Mouse (Mus musculus) forebrain, embryonic 12.5 days (tissue): ENCODE measurements around the gene Jarid2. TPM values are rescaled to one million over a fixed set of nuclear protein-coding genes. Genes with fewer than 3 reads are reported as not detected.
A peak's percentile ranks its signal among the peaks of the same experiment; 100 is the strongest.

Experiments used
- ATAC-seq: fragments of 200-750 bp; cut with Nextera tagmentation; 2 replicates; pipeline ENCODE4 v1.8.0; 2017; ENCODE audit warnings: moderate TSS enrichment; ENCODE audit not compliant: low FRiP score
- H3K27ac ChIP-seq: fragments of 300-500 bp; sonication (generic); 2 replicates; pipeline ENCODE4 v1.5.1; 2016; ENCODE audit warnings: mild to moderate bottlenecking
- H3K27me3 ChIP-seq: fragments of 300-500 bp; sonication (generic); 2 replicates; pipeline ENCODE4 v1.6.1; 2016; ENCODE audit warnings: mild to moderate bottlenecking
- H3K36me3 ChIP-seq: fragments of 300-500 bp; sonication (generic); replicated peaks from 2 replicates; pipeline ENCODE4 v1.6.1; 2016; ENCODE audit warnings: mild to moderate bottlenecking
- H3K4me1 ChIP-seq: fragments of 300-500 bp; sonication (generic); 2 replicates; pipeline ENCODE4 v1.6.1; 2016
- H3K4me2 ChIP-seq: fragments of 300-500 bp; sonication (generic); 2 replicates; pipeline ENCODE4 v1.6.1; 2016; ENCODE audit warnings: mild to moderate bottlenecking, moderate library complexity
- H3K4me3 ChIP-seq: fragments of 300-500 bp; sonication (generic); replicated peaks from 2 replicates; pipeline ENCODE4 v1.5.1; 2016; ENCODE audit warnings: mild to moderate bottlenecking
- H3K9ac ChIP-seq: fragments of 300-500 bp; sonication (generic); 2 replicates; pipeline ENCODE4 v1.6.1; 2016; ENCODE audit warnings: mild to moderate bottlenecking
- H3K9me3 ChIP-seq: fragments of 300-500 bp; sonication (generic); 2 replicates; pipeline ENCODE4 v1.6.1; 2016
- WGBS: fragments of 180-500 bp; shearing (Covaris S2); methylation state at CpG from one replicate; pipeline ENCODE4 v1.1.7; 2016; 5-methylcytosine and 5-hydroxymethylcytosine counted together
- polyA plus RNA-seq: library from polyadenylated mRNA; unstranded; fragments of >200 nt; fragmentation: Nextera tagmentation; extraction: Ambion mirVana; gene quantifications from 2 replicates; pipeline ENCODE4 v1.2.1, GENCODE M21; 2016

Jarid2 gene
- polyA plus RNA-seq, 1 experiment from 2014 or later: 67.3 TPM

DNA sequence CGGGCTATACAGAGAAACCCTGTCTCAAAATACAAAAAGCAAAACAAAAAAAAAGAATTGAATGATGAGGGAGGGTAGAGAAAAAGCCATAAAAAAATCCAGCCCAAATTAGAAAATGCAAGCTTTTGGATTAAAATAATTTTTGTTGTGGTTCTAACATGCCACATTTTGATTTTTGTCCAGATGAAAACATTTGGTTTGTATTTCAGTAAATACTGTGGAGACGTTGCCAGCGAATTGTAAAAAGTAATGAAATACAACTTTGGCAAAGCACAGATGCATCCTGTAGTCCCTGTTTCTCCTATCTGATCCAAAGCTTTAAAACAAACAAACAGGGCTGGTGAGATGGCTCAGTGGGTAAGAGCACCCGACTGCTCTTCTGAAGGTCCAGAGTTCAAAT is 151.7 kb downstream of the Jarid2 start:
- no peaks in the 10 kb centered on the region for H3K27me3 ChIP-seq
- no peak overlapping the region for H3K9ac ChIP-seq
- 78% methylated on average over 4 of the region's 4 CpGs for WGBS
- no peak overlapping the region for H3K4me2 ChIP-seq
- no peaks in the 10 kb centered on the region for H3K9me3 ChIP-seq
- H3K4me1 ChIP-seq: peaks cover 33% of the 10 kb centered on the region
- no peak overlapping the region for H3K27ac ChIP-seq
- no peak overlapping the region for H3K4me3 ChIP-seq
- ATAC-seq: no peak
- no peaks in the 10 kb centered on the region for H3K36me3 ChIP-seq

DNA sequence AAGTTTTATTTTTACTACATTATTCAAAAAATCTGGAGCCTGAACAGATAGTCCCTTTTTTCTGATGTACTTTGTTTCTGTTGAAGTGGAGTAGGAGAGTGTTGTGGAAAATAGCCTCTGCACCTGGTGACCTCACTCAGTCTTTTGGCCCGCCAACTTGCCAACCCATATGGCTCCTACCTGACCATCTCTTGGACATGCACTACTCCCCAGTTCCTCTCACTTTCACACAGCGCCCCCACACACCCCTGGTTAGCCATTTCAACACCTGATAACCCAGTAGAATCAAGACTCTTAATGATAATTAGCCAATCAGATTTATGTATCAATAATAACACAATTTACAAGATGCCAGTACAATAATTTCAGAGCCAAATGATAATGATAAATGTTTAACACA is 156.9 kb downstream of the Jarid2 start:
- no peaks in the 10 kb centered on the region for H3K9me3 ChIP-seq
- WGBS: 93% methylated on average over 2 of the region's 2 CpGs
- H3K27me3 ChIP-seq: peaks cover 7% of the 10 kb centered on the region; the same call in 1 of the 2 replicates
- no peak for ATAC-seq
- H3K9ac ChIP-seq: no peak overlapping the region
- H3K4me2 ChIP-seq: no peak overlapping the region
- no peaks in the 10 kb centered on the region; the same call in 1 of the 2 replicates for H3K36me3 ChIP-seq
- H3K27ac ChIP-seq: no peak overlapping the region
- peaks cover 10% of the 10 kb centered on the region for H3K4me1 ChIP-seq
- no peak overlapping the region for H3K4me3 ChIP-seq

DNA sequence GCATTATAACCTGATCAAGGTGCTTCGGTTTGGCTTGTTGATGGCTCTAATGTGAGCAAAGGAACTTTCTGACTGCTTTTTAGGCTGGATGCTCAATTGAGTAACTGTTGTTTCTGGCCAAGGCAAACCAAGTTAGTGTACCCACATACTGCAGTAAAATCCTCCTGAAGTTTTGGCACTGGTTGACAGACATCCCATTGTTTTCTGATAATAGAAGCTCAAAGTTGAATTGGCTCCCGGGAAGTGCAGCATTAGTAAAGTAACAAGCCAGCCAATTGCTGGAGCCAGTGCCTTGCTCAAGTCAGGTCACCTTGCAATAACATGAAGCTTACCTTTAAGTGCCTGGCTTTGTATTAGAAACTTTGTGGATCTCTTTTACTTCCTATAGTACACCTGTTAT is 161.3 kb downstream of the Jarid2 start:
- H3K27me3 ChIP-seq: peaks cover 7% of the 10 kb centered on the region; the same call in 1 of the 2 replicates
- no peak overlapping the region for H3K9ac ChIP-seq
- ATAC-seq: no peak
- peaks cover 20% of the 10 kb centered on the region for H3K4me1 ChIP-seq
- no peak overlapping the region for H3K4me3 ChIP-seq
- H3K27ac ChIP-seq: no peak overlapping the region
- WGBS: 44% methylated on average over 2 of the region's 2 CpGs
- H3K9me3 ChIP-seq: no peaks in the 10 kb centered on the region
- H3K4me2 ChIP-seq: no peak overlapping the region; the same call in 1 of the 2 replicates
- no peaks in the 10 kb centered on the region; the same call in 1 of the 2 replicates for H3K36me3 ChIP-seq

DNA sequence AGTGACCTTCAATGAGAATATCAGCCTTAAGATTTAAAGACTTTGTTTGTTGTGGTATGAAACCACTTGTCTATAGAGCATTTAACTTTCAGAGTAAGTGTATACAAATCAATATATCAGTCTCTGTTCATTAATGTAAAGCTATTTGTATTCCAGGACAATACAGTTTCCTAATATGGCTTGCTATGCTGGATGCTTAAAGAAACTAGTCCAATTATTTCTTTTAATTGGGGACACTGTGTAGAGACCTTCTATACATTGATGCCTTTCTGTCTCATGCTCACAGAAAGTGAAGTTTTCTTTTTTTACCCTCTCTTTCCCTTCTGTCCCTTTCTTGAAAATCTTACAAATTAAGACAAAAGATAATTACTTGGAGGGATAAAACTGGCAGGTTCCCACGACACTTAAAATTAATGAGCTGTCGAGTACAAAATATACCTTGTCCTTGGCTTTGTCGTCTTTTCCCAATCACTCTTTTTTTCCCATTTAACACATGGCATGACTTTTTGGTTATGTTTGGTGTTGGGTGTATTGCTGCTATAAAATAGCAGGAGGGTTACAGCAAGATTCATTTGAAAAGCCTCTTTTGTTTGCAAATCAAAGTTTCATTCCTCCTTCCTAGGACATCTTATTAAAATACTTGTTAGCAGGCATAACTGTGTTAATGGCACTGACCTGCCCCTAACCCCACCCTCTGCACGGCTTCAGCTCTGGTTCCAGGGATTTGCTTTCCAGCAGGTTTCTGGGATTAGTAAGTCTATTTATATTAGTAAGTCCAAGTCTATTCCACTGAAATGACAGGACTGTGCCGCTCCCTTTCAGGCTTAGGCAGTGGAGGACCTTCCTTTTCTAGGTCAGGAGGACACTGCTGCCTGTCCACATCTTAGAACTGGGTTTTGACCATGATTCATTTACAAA is 162.8 kb downstream of the Jarid2 start:
- peaks cover 7% of the 10 kb centered on the region; the same call in 1 of the 2 replicates for H3K27me3 ChIP-seq
- peak; percentile 86; the same call in 1 of the 2 replicates for ATAC-seq
- peaks cover 10% of the 10 kb centered on the region for H3K36me3 ChIP-seq
- peaks cover 20% of the 10 kb centered on the region for H3K4me1 ChIP-seq
- peak overlapping the region; percentile 56 for H3K27ac ChIP-seq
- no peak overlapping the region for H3K9ac ChIP-seq
- no peak overlapping the region for H3K4me3 ChIP-seq
- no peaks in the 10 kb centered on the region for H3K9me3 ChIP-seq
- H3K4me2 ChIP-seq: no peak overlapping the region
- WGBS: 17% methylated on average over 5 of the region's 5 CpGs

DNA sequence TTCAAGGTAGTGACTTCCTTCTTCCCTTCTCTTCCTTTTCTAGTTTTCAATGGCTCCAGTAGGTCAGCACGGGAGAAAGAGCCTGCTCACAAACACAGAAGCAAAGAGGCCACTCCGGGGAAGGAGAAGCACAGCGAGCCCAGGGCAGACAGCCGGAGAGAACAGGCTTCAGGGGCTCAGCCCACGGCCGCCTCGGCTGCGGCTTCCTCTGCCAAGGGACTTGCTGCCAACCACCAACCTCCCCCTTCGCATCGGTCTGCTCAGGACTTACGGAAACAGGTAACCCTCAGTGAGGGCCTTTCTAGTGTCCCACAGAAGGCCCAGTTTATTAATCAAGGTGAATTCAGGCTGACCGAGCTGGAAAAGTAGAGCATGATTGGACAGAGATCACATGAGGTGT is 166.9 kb downstream of the Jarid2 start:
- no peak for ATAC-seq
- H3K36me3 ChIP-seq: peaks cover 33% of the 10 kb centered on the region

DNA sequence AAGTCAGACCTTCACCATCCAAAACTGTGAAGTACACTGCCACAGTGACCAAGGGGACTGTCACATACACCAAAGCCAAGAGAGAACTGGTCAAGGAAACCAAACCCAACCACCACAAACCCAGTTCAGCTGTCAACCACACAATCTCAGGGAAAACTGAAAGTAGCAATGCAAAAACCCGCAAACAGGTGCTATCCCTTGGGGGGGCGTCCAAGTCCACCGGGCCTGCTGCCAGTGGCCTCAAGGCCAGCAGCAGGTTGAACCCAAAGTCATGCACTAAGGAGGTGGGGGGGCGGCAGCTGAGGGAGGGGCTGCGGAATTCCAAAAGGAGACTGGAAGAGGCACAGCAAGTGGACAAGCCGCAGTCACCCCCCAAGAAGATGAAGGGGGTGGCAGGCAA is 173.0 kb downstream of the Jarid2 start:
- Histone ChIP-seq H3K36me3 (peaks cover 58% of the 10 kb centered on the region), H3K4me1 (peaks cover 4% of the 10 kb centered on the region; the same call in 1 of the 2 replicates), H3K4me2 (no peak overlapping the region), H3K27me3 (no peaks in the 10 kb centered on the region), H3K9ac (no peak overlapping the region), H3K9me3 (no peaks in the 10 kb centered on the region), H3K27ac (no peak overlapping the region), H3K4me3 (no peak overlapping the region)
- WGBS: 96% methylated on average over 6 of the region's 6 CpGs
- no peak for ATAC-seq

More for the DNA sequence above, 166.9 kb downstream of the Jarid2 start:
- Histone ChIP-seq H3K4me2 (no peak overlapping the region), H3K27ac (no peak overlapping the region), H3K4me1 (peaks cover 10% of the 10 kb centered on the region; the same call in 1 of the 2 replicates), H3K4me3 (no peak overlapping the region), H3K27me3 (no peaks in the 10 kb centered on the region), H3K9me3 (no peaks in the 10 kb centered on the region), H3K9ac (no peak overlapping the region)
- 94% methylated on average over 12 of the region's 12 CpGs for WGBS

DNA sequence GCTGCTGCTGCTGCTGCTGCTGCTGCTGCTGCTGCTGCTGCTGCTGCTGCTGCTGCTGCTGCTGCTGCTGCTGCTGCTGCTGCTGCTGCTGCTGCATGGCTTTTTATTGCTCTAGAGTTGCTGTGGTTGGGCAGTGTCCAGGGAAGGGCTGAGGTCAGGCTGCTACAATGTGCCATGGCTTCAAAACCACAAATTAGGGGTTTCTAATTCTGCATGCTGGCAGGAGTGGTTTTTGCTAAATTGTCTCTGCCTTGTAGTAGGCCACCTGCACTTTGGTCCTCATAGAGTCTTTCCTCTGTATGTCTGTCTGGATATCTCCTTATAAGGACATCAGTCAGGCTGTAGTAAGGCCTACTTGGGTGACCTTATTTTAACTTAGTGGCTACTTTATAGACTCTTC is 174.1 kb downstream of the Jarid2 start:
- Histone ChIP-seq H3K4me2 (no peak overlapping the region), H3K27ac (no peak overlapping the region), H3K4me3 (no peak overlapping the region), H3K36me3 (peaks cover 56% of the 10 kb centered on the region), H3K27me3 (no peaks in the 10 kb centered on the region), H3K9me3 (no peaks in the 10 kb centered on the region), H3K4me1 (peaks cover 15% of the 10 kb centered on the region; the same call in 1 of the 2 replicates), H3K9ac (no peak overlapping the region)
- no peak for ATAC-seq

DNA sequence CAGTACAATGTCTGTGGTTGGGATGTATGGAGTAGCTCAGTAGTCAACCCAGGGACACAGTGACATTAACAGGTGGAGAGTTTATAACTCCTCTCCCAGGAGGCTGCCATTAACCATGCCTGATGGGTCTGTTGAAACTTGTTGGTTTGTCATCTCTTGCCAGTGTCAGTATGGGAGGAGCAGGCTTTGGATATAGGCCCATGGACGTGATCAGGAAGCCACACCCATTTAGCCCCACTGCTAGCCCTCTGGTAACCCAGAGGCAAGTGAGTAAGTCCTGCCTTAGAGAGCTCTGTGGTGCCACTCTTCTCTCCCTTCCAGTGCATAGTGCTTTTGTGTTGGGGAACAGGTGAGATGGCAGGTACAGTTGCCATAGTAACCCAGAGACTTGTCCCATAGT is 175.0 kb downstream of the Jarid2 start:
- H3K9ac ChIP-seq: no peak overlapping the region
- no peak for ATAC-seq
- peaks cover 19% of the 10 kb centered on the region; the same call in 1 of the 2 replicates for H3K4me1 ChIP-seq
- 71% methylated on average over 1 of the region's 1 CpGs for WGBS
- no peak overlapping the region for H3K27ac ChIP-seq
- no peak overlapping the region for H3K4me3 ChIP-seq
- no peaks in the 10 kb centered on the region for H3K27me3 ChIP-seq
- H3K4me2 ChIP-seq: no peak overlapping the region
- no peaks in the 10 kb centered on the region for H3K9me3 ChIP-seq
- peaks cover 53% of the 10 kb centered on the region for H3K36me3 ChIP-seq

DNA sequence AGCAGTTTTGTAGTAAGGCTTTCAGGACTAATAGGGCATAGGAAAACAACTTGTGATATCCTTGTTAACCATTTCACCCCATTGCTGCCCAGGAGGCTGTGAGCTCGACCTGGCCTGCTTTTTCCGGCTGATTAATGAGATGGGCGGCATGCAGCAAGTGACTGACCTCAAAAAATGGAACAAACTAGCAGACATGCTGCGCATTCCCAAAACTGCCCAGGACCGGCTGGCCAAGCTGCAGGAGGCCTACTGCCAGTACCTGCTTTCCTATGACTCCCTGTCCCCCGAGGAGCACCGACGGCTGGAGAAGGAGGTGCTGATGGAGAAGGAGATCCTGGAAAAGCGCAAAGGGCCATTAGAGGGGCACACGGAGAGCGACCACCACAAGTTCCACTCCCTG is 176.9 kb downstream of the Jarid2 start:
- Histone ChIP-seq H3K4me2 (no peak overlapping the region), H3K27me3 (no peaks in the 10 kb centered on the region), H3K36me3 (peaks cover 71% of the 10 kb centered on the region), H3K4me1 (peaks cover 19% of the 10 kb centered on the region; the same call in 1 of the 2 replicates), H3K27ac (no peak overlapping the region), H3K9ac (no peak overlapping the region), H3K9me3 (no peaks in the 10 kb centered on the region), H3K4me3 (no peak overlapping the region)
- no peak for ATAC-seq
- 92% methylated on average over 11 of the region's 11 CpGs for WGBS

DNA sequence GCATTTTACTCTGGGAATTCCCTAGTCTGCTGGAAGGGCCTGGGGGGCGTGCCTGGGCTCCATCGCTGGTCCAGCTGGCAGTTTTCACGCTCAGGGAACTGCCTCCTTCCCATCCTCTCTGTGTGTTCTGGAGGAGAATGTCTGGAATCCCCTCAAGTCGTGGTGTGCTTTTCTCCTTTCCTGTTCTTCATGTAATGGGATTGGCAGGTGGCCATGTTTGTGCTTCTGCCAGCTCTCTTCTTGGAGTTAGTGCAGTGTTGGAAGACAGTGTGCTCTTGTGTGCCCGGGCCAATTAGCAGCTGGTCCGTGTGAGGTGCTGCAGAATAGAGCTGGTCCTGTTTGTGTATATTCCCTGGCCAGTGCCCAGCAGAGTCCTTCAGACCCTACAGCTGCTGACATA is 178.4 kb downstream of the Jarid2 start:
- Histone ChIP-seq H3K36me3 (peaks cover 74% of the 10 kb centered on the region), H3K27me3 (no peaks in the 10 kb centered on the region), H3K4me2 (no peak overlapping the region), H3K4me1 (peaks cover 19% of the 10 kb centered on the region; the same call in 1 of the 2 replicates), H3K9ac (no peak overlapping the region), H3K27ac (peak overlapping the region; percentile 79), H3K4me3 (no peak overlapping the region), H3K9me3 (no peaks in the 10 kb centered on the region)
- ATAC-seq: peak; percentile 82
- 41% methylated on average over 6 of the region's 6 CpGs for WGBS

DNA sequence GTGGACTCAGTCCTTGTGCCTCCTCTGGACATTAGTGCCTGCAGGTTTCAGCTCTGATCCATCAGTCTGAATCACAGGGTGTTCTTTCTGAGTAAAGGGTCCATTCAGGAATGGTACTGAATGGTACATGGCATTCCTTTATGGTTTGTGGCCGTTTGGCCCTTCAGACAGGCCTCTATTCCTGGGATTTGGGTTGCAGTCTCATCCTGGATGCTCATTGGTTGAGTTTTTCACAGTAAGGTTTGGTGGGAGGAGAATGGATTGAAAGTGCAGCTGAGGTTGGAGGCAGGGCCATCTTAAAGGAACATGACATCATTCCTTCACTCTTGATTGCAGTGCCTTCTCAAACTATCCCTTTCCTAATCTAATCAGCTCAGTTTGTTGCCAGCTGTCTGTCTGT is 179.5 kb downstream of the Jarid2 start:
- no peak overlapping the region for H3K4me3 ChIP-seq
- H3K4me1 ChIP-seq: peaks cover 22% of the 10 kb centered on the region; the same call in 1 of the 2 replicates
- H3K9ac ChIP-seq: no peak overlapping the region
- peaks cover 77% of the 10 kb centered on the region for H3K36me3 ChIP-seq
- peak overlapping the region; percentile 79; the same call in 1 of the 2 replicates for H3K27ac ChIP-seq
- no peaks in the 10 kb centered on the region for H3K27me3 ChIP-seq
- no peaks in the 10 kb centered on the region for H3K9me3 ChIP-seq
- WGBS: 0% methylated on average over 1 of the region's 1 CpGs
- H3K4me2 ChIP-seq: no peak overlapping the region
- no peak for ATAC-seq

DNA sequence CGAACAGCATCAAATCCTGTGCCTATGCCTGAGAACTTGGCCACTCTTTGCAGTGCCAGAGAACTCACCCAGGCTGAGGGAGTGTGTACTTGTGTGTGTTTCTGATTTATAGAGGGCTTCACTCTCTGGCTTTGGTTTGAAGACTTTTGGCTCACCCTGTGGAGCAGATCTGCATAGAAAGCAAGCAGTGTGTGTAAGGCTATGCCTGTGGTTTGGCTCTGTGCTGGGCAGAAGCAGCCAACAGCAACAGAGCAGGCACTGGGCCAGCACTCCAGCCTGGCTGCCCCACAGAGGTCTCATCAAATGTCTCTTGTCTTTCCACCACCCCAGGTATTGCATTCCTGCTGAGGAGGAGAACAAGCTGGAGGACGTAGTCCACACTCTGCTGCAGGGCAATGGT is 183.6 kb downstream of the Jarid2 start:
- Histone ChIP-seq H3K36me3 (peaks cover 92% of the 10 kb centered on the region), H3K9me3 (no peaks in the 10 kb centered on the region), H3K27me3 (no peaks in the 10 kb centered on the region), H3K4me1 (peaks cover 13% of the 10 kb centered on the region; the same call in 1 of the 2 replicates), H3K4me2 (no peak overlapping the region), H3K27ac (no peak overlapping the region), H3K4me3 (no peak overlapping the region), H3K9ac (no peak overlapping the region)
- WGBS: 84% methylated on average over 2 of the region's 2 CpGs
- no peak for ATAC-seq
